Mouse (Mus musculus): ENCODE measurements around the gene Mcl1. TPM values are rescaled to one million over a fixed set of nuclear protein-coding genes. Genes with fewer than 3 reads are reported as not detected.

The Mcl1 gene
- polyA plus RNA-seq, 1 experiment from 2014 or later, result 57.2 TPM

DNA sequence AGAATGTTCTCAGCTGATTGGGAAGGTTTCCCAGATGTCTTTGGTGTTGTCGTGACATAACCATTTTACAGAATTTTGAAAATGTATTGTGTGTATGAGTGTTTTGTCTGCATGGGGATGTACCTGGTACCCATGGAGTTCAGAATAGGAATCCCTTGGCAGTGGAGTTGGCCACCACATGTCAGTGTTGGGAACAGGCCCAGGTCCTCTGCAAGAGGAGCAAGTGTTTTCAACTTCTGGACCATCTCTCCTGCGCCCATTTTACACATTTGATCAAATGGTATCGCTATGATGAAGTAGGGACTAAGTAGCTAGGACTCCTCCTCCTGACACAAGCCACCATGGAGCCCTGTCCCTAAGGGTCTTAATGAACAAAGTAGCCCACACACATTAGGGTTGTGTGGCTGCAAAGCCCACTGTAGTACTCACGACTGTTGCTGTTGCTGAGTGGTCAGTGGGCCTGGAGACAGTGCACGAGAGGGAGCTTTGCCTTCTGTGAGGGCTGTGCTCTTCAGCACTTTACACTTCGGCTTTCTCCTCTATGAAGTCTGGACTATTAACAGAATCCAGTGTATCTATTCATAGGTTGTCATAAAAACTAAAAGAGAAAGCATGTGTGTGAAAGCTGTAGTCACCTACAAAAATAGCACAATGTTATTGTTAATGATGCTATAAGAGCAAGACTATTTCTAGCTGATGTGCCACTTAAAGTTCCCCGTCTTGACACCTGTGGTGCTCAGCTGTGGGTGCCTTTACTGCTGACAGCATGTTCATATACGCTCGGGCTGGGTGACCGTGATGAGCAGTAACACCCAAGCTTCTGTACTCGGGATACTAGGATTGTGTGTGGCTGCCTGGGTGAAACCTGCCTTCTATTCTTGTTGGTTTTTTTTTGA is 36.5 kb downstream of the Mcl1 start:
- peak overlapping the region; percentile 32 for H3K4me2 ChIP-seq (ENCODE audit: low read length)
- peak; percentile 44; the same call in 1 of the 2 replicates for ATAC-seq (ENCODE audit: insufficient number of reproducible peaks, insufficient read depth, low FRiP score, low read depth)

DNA sequence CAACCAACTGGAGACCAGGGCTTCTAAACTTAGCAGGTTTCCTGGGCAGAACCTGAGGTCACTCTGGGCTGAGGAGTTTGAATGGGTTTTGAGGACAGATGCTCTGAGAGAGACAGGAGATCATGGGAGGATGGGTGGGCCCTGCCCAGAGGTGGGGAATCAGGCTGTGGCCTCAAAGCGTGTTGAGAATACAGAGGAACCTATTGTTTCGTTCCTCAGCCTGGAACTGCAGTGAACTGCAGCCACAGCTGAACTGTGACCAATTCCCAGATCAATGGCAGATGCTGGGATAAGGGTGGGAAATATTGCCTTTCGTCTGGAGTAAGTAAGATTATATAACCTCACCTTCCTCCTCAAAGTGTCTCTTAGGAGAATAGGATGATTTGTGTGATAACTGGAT is 37.2 kb downstream of the Mcl1 start:
- Histone ChIP-seq H3K27me3 (ENCODE audit: control insufficient read depth, insufficient read depth, low read length) (no peaks in the 10 kb centered on the region), H3K9me3 (ENCODE audit: control insufficient read depth, low read length) (no peaks in the 10 kb centered on the region), H3K4me3 (ENCODE audit: control insufficient read depth in 1 of 2, insufficient read depth in 1 of 2, low read depth in 1 of 2, low read length in 2 of 2) (no peak overlapping the region), H3K9ac (ENCODE audit: low read length) (peak overlapping the region; percentile 47), H3K27ac (replicated peaks in 1 of 2; ENCODE audit: control insufficient read depth in 1 of 2, insufficient read depth in 1 of 2, low read depth in 2 of 2, low read length in 2 of 2) (peak overlapping the region; percentile 68 to 88), H3K36me3 (ENCODE audit: control insufficient read depth, insufficient read depth, low read length) (no peaks in the 10 kb centered on the region), H3K4me1 (ENCODE audit: control insufficient read depth in 2 of 2, insufficient read depth in 2 of 2, low read length in 2 of 2) (peaks cover 38 to 58% of the 10 kb centered on the region in 2 experiments), H3K4me2 (ENCODE audit: low read length) (peak overlapping the region; percentile 32)
- no peak for ATAC-seq (ENCODE audit: insufficient number of reproducible peaks, insufficient read depth, low FRiP score, low read depth)
- 38% methylated on average over 3 of the region's 3 CpGs for WGBS

More for the DNA sequence above, 36.5 kb downstream of the Mcl1 start:
- no peaks in the 10 kb centered on the region for H3K27me3 ChIP-seq (ENCODE audit: control insufficient read depth, insufficient read depth, low read length)
- peak overlapping the region; percentile 47 for H3K9ac ChIP-seq (ENCODE audit: low read length)
- no peaks in the 10 kb centered on the region for H3K36me3 ChIP-seq (ENCODE audit: control insufficient read depth, insufficient read depth, low read length)
- H3K27ac ChIP-seq (replicated peaks in 1 of 2; ENCODE audit: control insufficient read depth in 1 of 2, insufficient read depth in 1 of 2, low read depth in 2 of 2, low read length in 2 of 2), result peak overlapping the region; percentile 78 to 88
- WGBS, result 48% methylated on average over 11 of the region's 11 CpGs
- H3K4me3 ChIP-seq (ENCODE audit: control insufficient read depth in 1 of 2, insufficient read depth in 1 of 2, low read depth in 1 of 2, low read length in 2 of 2), result no peak overlapping the region
- no peaks in the 10 kb centered on the region for H3K9me3 ChIP-seq (ENCODE audit: control insufficient read depth, low read length)
- H3K4me1 ChIP-seq (ENCODE audit: control insufficient read depth in 2 of 2, insufficient read depth in 2 of 2, low read length in 2 of 2), result peaks cover 42 to 58% of the 10 kb centered on the region in 2 experiments

DNA sequence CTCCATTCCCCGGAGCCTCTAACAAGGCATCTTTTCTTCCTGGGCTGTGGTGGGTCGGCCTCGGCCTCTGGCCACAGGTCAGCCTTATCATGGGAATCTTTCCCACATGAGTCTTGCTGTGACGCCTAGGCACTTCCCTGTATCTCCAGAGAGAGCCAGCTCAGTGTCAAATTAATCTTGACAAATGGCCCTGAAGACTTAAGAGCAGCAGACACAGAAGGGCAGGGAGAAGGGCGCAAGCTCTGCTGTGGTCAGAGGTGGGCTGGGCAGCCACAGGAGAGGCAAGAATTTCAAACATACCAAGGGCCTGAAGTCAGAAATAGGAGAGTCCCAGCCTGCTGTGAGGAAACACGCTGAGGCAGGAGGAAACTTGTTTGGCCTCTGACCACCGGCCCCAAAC is 37.8 kb downstream of the Mcl1 start:
- Histone ChIP-seq H3K27ac (replicated peaks in 1 of 2; ENCODE audit: control insufficient read depth in 1 of 2, insufficient read depth in 1 of 2, low read depth in 2 of 2, low read length in 2 of 2) (peak overlapping the region; percentile 68 to 88), H3K9me3 (ENCODE audit: control insufficient read depth, low read length) (no peaks in the 10 kb centered on the region), H3K4me2 (ENCODE audit: low read length) (no peak overlapping the region), H3K4me1 (ENCODE audit: control insufficient read depth in 2 of 2, insufficient read depth in 2 of 2, low read length in 2 of 2) (peaks cover 42 to 63% of the 10 kb centered on the region in 2 experiments), H3K36me3 (ENCODE audit: control insufficient read depth, insufficient read depth, low read length) (no peaks in the 10 kb centered on the region), H3K9ac (ENCODE audit: low read length) (0 out of 2 replicates have a peak overlapping the region, but pooled peaks have one; percentile 13), H3K4me3 (ENCODE audit: control insufficient read depth in 1 of 2, insufficient read depth in 1 of 2, low read depth in 1 of 2, low read length in 2 of 2) (no peak overlapping the region), H3K27me3 (ENCODE audit: control insufficient read depth, insufficient read depth, low read length) (no peaks in the 10 kb centered on the region)
- WGBS, result 9% methylated on average over 7 of the region's 7 CpGs
- ATAC-seq (ENCODE audit: insufficient number of reproducible peaks, insufficient read depth, low FRiP score, low read depth), result no peak

DNA sequence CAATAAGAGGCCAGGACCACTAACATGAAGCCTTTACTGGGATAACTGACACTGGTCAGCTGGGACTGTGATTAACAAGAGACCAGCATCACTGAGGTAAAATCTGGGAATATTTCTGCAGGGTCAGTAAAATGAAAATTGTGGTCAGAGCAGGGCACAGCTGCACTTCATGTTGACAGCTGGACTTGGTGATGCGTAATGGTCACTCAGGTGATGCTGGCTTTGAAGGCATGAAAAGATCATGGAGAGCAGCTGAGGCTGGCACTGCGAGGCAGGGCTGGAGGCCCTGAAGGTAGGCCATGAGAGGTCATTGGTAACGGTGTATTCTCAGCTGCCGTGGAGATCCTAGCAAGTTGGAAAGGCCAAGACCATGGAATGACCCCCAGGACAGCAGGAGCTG is 39.7 kb downstream of the Mcl1 start:
- H3K4me2 ChIP-seq (ENCODE audit: low read length), result no peak overlapping the region
- no peaks in the 10 kb centered on the region for H3K27me3 ChIP-seq (ENCODE audit: control insufficient read depth, insufficient read depth, low read length)
- ATAC-seq (ENCODE audit: insufficient number of reproducible peaks, insufficient read depth, low FRiP score, low read depth), result no peak
- H3K4me1 ChIP-seq (ENCODE audit: control insufficient read depth in 2 of 2, insufficient read depth in 2 of 2, low read length in 2 of 2), result peaks cover 38 to 64% of the 10 kb centered on the region in 2 experiments
- no peaks in the 10 kb centered on the region for H3K36me3 ChIP-seq (ENCODE audit: control insufficient read depth, insufficient read depth, low read length)
- H3K9me3 ChIP-seq (ENCODE audit: control insufficient read depth, low read length), result no peaks in the 10 kb centered on the region
- H3K9ac ChIP-seq (ENCODE audit: low read length), result no peak overlapping the region
- H3K27ac ChIP-seq (replicated peaks in 1 of 2; ENCODE audit: control insufficient read depth in 1 of 2, insufficient read depth in 1 of 2, low read depth in 2 of 2, low read length in 2 of 2), result no peak overlapping the region
- H3K4me3 ChIP-seq (ENCODE audit: control insufficient read depth in 1 of 2, insufficient read depth in 1 of 2, low read depth in 1 of 2, low read length in 2 of 2), result no peak overlapping the region
- 95% methylated on average over 4 of the region's 4 CpGs for WGBS

DNA sequence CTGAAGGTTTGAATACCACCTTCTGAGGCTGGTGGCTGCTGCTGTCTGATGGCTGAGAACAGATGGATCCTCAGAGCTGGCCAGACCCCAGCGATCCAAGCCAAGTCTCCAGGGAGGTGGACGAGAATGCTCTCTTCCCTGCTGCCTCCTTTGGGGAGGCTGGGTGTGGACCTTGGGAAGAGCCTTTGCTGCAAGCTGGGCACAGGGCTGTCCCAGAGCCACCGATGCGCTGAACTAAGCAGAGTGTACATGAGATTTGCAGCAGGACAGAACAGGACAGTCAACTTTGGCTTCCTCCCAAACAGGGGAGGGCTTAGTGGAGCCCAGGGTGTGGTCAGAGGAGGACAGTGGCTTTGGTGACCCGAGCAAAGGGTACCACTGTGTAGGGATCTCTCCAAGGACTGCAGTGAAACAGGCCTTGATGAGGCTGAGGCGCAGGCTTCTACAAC is 41.7 kb downstream of the Mcl1 start:
- H3K4me1 ChIP-seq (ENCODE audit: control insufficient read depth in 2 of 2, insufficient read depth in 2 of 2, low read length in 2 of 2), result peaks cover 23 to 44% of the 10 kb centered on the region in 2 experiments
- H3K27me3 ChIP-seq (ENCODE audit: control insufficient read depth, insufficient read depth, low read length), result no peaks in the 10 kb centered on the region
- H3K9me3 ChIP-seq (ENCODE audit: control insufficient read depth, low read length), result no peaks in the 10 kb centered on the region
- no peak overlapping the region for H3K4me2 ChIP-seq (ENCODE audit: low read length)
- ATAC-seq (ENCODE audit: insufficient number of reproducible peaks, insufficient read depth, low FRiP score, low read depth), result no peak
- no peak overlapping the region for H3K27ac ChIP-seq (replicated peaks in 1 of 2; ENCODE audit: control insufficient read depth in 1 of 2, insufficient read depth in 1 of 2, low read depth in 2 of 2, low read length in 2 of 2)
- H3K4me3 ChIP-seq (ENCODE audit: control insufficient read depth in 1 of 2, insufficient read depth in 1 of 2, low read depth in 1 of 2, low read length in 2 of 2), result no peak overlapping the region
- WGBS, result 65% methylated on average over 6 of the region's 6 CpGs
- H3K36me3 ChIP-seq (ENCODE audit: control insufficient read depth, insufficient read depth, low read length), result no peaks in the 10 kb centered on the region
- peak overlapping the region; percentile 21; the same call in 1 of the 2 replicates for H3K9ac ChIP-seq (ENCODE audit: low read length)

DNA sequence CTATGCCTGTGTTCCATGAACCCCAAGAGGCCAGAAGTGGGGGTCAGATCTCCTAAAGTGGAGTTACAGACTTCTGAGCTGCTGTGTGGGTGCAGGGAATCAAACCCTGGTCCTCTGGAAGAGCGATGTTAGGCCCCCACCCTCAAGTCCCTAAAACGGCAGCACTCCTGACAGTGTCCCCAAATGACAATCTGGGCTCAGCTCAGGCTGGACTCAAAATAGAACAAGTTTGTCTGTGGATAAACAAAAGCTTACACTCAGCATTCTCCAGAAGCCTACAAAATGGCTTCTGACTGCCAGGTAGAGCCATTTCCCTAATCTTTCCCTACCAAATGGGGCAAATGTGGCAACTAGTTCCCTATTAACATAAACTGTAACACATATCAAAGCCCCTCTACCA is 42.5 kb downstream of the Mcl1 start:
- no peaks in the 10 kb centered on the region for H3K36me3 ChIP-seq (ENCODE audit: control insufficient read depth, insufficient read depth, low read length)
- 66% methylated on average over 2 of the region's 2 CpGs for WGBS
- H3K27ac ChIP-seq (replicated peaks in 1 of 2; ENCODE audit: control insufficient read depth in 1 of 2, insufficient read depth in 1 of 2, low read depth in 2 of 2, low read length in 2 of 2), result peak overlapping the region in 1 of 2 experiments; percentile 78; a peak in 1 of 4 replicates
- H3K4me1 ChIP-seq (ENCODE audit: control insufficient read depth in 2 of 2, insufficient read depth in 2 of 2, low read length in 2 of 2), result peaks cover 15 to 36% of the 10 kb centered on the region in 2 experiments
- no peak overlapping the region for H3K4me3 ChIP-seq (ENCODE audit: control insufficient read depth in 1 of 2, insufficient read depth in 1 of 2, low read depth in 1 of 2, low read length in 2 of 2)
- no peaks in the 10 kb centered on the region for H3K9me3 ChIP-seq (ENCODE audit: control insufficient read depth, low read length)
- no peak for ATAC-seq (ENCODE audit: insufficient number of reproducible peaks, insufficient read depth, low FRiP score, low read depth)
- no peak overlapping the region for H3K9ac ChIP-seq (ENCODE audit: low read length)
- H3K27me3 ChIP-seq (ENCODE audit: control insufficient read depth, insufficient read depth, low read length), result no peaks in the 10 kb centered on the region
- no peak overlapping the region for H3K4me2 ChIP-seq (ENCODE audit: low read length)

DNA sequence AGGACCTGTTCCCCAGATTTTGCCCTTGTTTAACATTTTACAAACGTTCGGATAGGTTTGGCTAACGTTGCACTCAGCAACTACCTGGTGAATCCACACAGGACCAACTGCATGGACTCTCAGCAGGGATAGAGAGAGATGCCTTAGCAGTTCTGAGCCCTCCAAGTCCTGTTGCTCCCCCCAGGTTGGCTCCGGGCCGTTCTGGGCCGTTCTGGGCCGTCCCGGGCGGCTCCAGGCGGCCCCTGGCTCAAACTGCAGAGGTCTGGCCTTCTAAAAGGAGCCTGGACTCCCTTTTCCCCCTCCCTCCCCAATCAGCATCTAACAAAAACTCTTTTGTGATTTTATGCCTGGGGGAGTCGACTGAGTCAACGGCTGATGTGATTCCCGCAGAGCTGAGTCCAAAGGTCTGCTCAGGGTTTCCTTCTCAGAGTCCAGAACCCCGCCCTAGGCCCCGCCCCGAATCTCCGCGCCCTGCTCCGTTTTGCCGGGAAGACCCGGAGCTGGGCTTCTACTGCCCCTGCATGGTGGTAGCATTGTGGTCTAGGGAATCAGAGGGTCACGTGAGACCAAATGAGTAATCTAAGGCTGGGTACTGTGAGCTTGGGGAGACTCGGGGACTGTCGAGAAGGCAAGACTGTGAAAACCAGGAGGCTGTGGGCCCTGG is 43.4 kb downstream of the Mcl1 start:
- peak; percentile 82 for ATAC-seq (ENCODE audit: insufficient number of reproducible peaks, insufficient read depth, low FRiP score, low read depth)
- peaks cover 8 to 28% of the 10 kb centered on the region in 2 experiments for H3K4me1 ChIP-seq (ENCODE audit: control insufficient read depth in 2 of 2, insufficient read depth in 2 of 2, low read length in 2 of 2)
- H3K9ac ChIP-seq (ENCODE audit: low read length), result peak overlapping the region; percentile 76
- 7% methylated on average over 24 of the region's 24 CpGs for WGBS
- H3K27me3 ChIP-seq (ENCODE audit: control insufficient read depth, insufficient read depth, low read length), result no peaks in the 10 kb centered on the region
- peak overlapping the region; percentile 28 to 36 for H3K4me3 ChIP-seq (ENCODE audit: control insufficient read depth in 1 of 2, insufficient read depth in 1 of 2, low read depth in 1 of 2, low read length in 2 of 2)
- H3K4me2 ChIP-seq (ENCODE audit: low read length), result peak overlapping the region; percentile 79
- H3K27ac ChIP-seq (replicated peaks in 1 of 2; ENCODE audit: control insufficient read depth in 1 of 2, insufficient read depth in 1 of 2, low read depth in 2 of 2, low read length in 2 of 2), result peak overlapping the region; percentile 58 to 78; a peak in 3 of 4 replicates
- H3K9me3 ChIP-seq (ENCODE audit: control insufficient read depth, low read length), result no peaks in the 10 kb centered on the region
- no peaks in the 10 kb centered on the region for H3K36me3 ChIP-seq (ENCODE audit: control insufficient read depth, insufficient read depth, low read length)
